Mouse (Mus musculus) CH12.LX (cell line): ENCODE data around the gene Prr5. TPM values are rescaled to one million over a fixed set of nuclear protein-coding genes. Genes with fewer than 3 reads are reported as not detected.

Experiments
- DNase-seq: peaks from one replicate; pipeline ENCODE4 v3.0.0-alpha.2; 2013; ENCODE audit errors: extremely low read depth
- H3K27ac ChIP-seq: 2 replicates; pipeline ENCODE4 v1.5.1; 2012; ENCODE audit warnings: low read depth, mild to moderate bottlenecking, control low read depth, moderate library complexity; ENCODE audit not compliant: insufficient read depth
- H3K27me3 ChIP-seq: replicated peaks from 2 replicates; pipeline ENCODE3; 2012; ENCODE audit warnings: inconsistent platforms
- H3K36me3 ChIP-seq, 2 experiments: replicated peaks in 1 of 2; 2 replicates each; pipeline versions ENCODE3 to v1.6.1; 2012; ENCODE audit warnings: inconsistent platforms in 1 of 2, low read length in 1 of 2, mild to moderate bottlenecking in 1 of 2, mixed read lengths in 1 of 2, moderate library complexity in 1 of 2; ENCODE audit not compliant: control insufficient read depth in 1 of 2, insufficient read depth in 1 of 2
- H3K4me1 ChIP-seq, 2 experiments: 2 replicates each; pipeline ENCODE4 v1.6.1; 2012; ENCODE audit warnings: inconsistent platforms in 1 of 2, moderate library complexity in 1 of 2; ENCODE audit not compliant: insufficient read depth in 2 of 2, control insufficient read depth in 1 of 2
- H3K4me2 ChIP-seq: 2 replicates; pipeline ENCODE4 v1.6.1; 2012; ENCODE audit warnings: low read depth, mild to moderate bottlenecking, control low read depth; ENCODE audit not compliant: poor library complexity, insufficient read depth, severe bottlenecking
- H3K4me3 ChIP-seq, 3 experiments: fragments of 150-350 bp in 1 of 3; sonication (generic) in 1 of 3; replicated peaks in 1 of 3; 2 replicates each; pipeline versions ENCODE3 to v1.5.1; 2011 to 2012; ENCODE audit warnings: low read depth in 2 of 3, low read length in 2 of 3, mild to moderate bottlenecking in 2 of 3, moderate library complexity in 2 of 3, control low read depth in 1 of 3, improper control_type of control experiment in 1 of 3, inconsistent platforms in 1 of 3, mixed read lengths in 1 of 3; ENCODE audit not compliant: poor library complexity in 1 of 3
- H3K79me2 ChIP-seq: replicated peaks from 2 replicates; pipeline ENCODE4 v1.6.1; 2012; ENCODE audit warnings: mild to moderate bottlenecking, moderate library complexity; ENCODE audit not compliant: control insufficient read depth, poor library complexity, insufficient read depth, severe bottlenecking; ENCODE audit errors: extremely low read depth
- H3K9ac ChIP-seq: 2 replicates; pipeline ENCODE4 v1.6.1; 2012; ENCODE audit warnings: low read depth, mild to moderate bottlenecking, control low read depth, moderate library complexity; ENCODE audit not compliant: insufficient read depth
- H3K9me3 ChIP-seq: replicated peaks from 2 replicates; pipeline ENCODE3; 2012; ENCODE audit warnings: low read length, inconsistent platforms, mixed read lengths
- BHLHE40 ChIP-seq: IDR thresholded peaks from 2 replicates; pipeline ENCODE4 v1.6.1; 2011; ENCODE audit warnings: mild to moderate bottlenecking, low read depth, low read length, improper control_type of control experiment
- E2F4 ChIP-seq: IDR thresholded peaks from 2 replicates; pipeline ENCODE4 v1.6.1; 2011; ENCODE audit warnings: low read depth, low read length, improper control_type of control experiment; ENCODE audit not compliant: insufficient replicate concordance
- ELF1 ChIP-seq: IDR thresholded peaks from 2 replicates; pipeline ENCODE4 v1.6.1; 2014; ENCODE audit warnings: low read depth, mild to moderate bottlenecking, inconsistent platforms, low read length, improper control_type of control experiment
- EP300 ChIP-seq: IDR thresholded peaks from 2 replicates; pipeline ENCODE4 v1.6.1; 2011; ENCODE audit warnings: low read length, improper control_type of control experiment
- ETS1 ChIP-seq: conservative IDR thresholded peaks from 2 replicates; pipeline ENCODE4 v1.6.1; 2012; ENCODE audit warnings: low read depth, mild to moderate bottlenecking, inconsistent platforms, low read length, improper control_type of control experiment, moderate library complexity
- GABPA ChIP-seq: IDR thresholded peaks from 2 replicates; pipeline ENCODE4 v1.6.1; 2012; ENCODE audit warnings: low read depth, low read length, improper control_type of control experiment, inconsistent platforms; ENCODE audit not compliant: insufficient replicate concordance
- HCFC1 ChIP-seq: IDR thresholded peaks from 2 replicates; pipeline ENCODE4 v1.6.1; 2012; ENCODE audit warnings: low read depth, mild to moderate bottlenecking, inconsistent platforms, low read length, improper control_type of control experiment
- IRF4 ChIP-seq: IDR thresholded peaks from 2 replicates; pipeline ENCODE4 v1.6.1; 2014; ENCODE audit warnings: low read depth, mild to moderate bottlenecking, inconsistent platforms, low read length, improper control_type of control experiment
- MAFK ChIP-seq: IDR thresholded peaks from 2 replicates; pipeline ENCODE4 v1.6.1; 2011; ENCODE audit warnings: low read length, improper control_type of control experiment; ENCODE audit not compliant: insufficient replicate concordance
- MAX ChIP-seq: IDR thresholded peaks from 2 replicates; pipeline ENCODE4 v1.6.1; 2011; ENCODE audit warnings: low read length, improper control_type of control experiment
- MYC ChIP-seq: IDR thresholded peaks from 2 replicates; pipeline ENCODE4 v1.6.1; 2011; ENCODE audit warnings: low read depth, mild to moderate bottlenecking, improper control_type of control experiment, low read length
- NRF1 ChIP-seq: IDR thresholded peaks from 2 replicates; pipeline ENCODE4 v1.6.1; 2014; ENCODE audit warnings: low read depth, mild to moderate bottlenecking, inconsistent platforms, low read length, improper control_type of control experiment, moderate library complexity
- POLR2A ChIP-seq: IDR thresholded peaks from 2 replicates; pipeline ENCODE4 v1.6.1; 2011; ENCODE audit warnings: low read depth, mild to moderate bottlenecking, improper control_type of control experiment, low read length
- POLR2AphosphoS2 ChIP-seq: IDR thresholded peaks from 2 replicates; pipeline ENCODE4 v1.6.1; 2011; ENCODE audit warnings: low read depth, low read length, improper control_type of control experiment
- TCF12 ChIP-seq: IDR thresholded peaks from 2 replicates; pipeline ENCODE4 v1.6.1; 2014; ENCODE audit warnings: low read depth, mild to moderate bottlenecking, inconsistent platforms, low read length, improper control_type of control experiment
- UBTF ChIP-seq: IDR thresholded peaks from 2 replicates; pipeline ENCODE4 v1.6.1; 2012; ENCODE audit warnings: low read depth, mild to moderate bottlenecking, inconsistent platforms, low read length, improper control_type of control experiment, moderate library complexity
- USF2 ChIP-seq: conservative IDR thresholded peaks from 2 replicates; pipeline ENCODE4 v1.6.1; 2011; ENCODE audit warnings: low read depth, low read length, improper control_type of control experiment
- ZC3H11A ChIP-seq: IDR thresholded peaks from 2 replicates; pipeline ENCODE4 v1.6.1; 2012; ENCODE audit warnings: low read depth, mild to moderate bottlenecking, inconsistent platforms, low read length, improper control_type of control experiment
- ZMIZ1 ChIP-seq: IDR thresholded peaks from 2 replicates; pipeline ENCODE4 v1.6.1; 2012; ENCODE audit warnings: low read depth, mild to moderate bottlenecking, inconsistent platforms, low read length, improper control_type of control experiment
- ZNF384 ChIP-seq: IDR thresholded peaks from 2 replicates; pipeline ENCODE4 v1.6.1; 2012; ENCODE audit warnings: low read depth, low read length, improper control_type of control experiment, inconsistent platforms
- dilution Hi-C: fragments of 300-500 bp; cut with MboI; formaldehyde crosslinking; loops from 2 replicates; pipeline ENCODE4 v1.14.3; 2020; ENCODE audit warnings: low sequenced_read_pairs; ENCODE audit not compliant: extremely low pct_unique_long_range_greater_than_20kb, extremely low pct_ligation_motif_present
- in situ Hi-C: fragments of 300-500 bp; cut with MboI; formaldehyde crosslinking; loops from 3 replicates; pipeline ENCODE4 v1.14.3; 2019; ENCODE audit warnings: low sequenced_read_pairs, low pct_ligation_motif_present, low pct_unique_long_range_greater_than_20kb, mixed read lengths
- polyA plus RNA-seq: library from polyadenylated mRNA; unstranded; fragments of >175 nt; gene quantifications from 2 replicates; pipeline ENCODE4 v1.2.1, GENCODE M21; 2012; ENCODE audit warnings: low read depth; ENCODE audit not compliant: insufficient read length
- total RNA-seq, 2 experiments: library from RNA; depleted of rRNA; stranded (reverse); fragments of 300-350 nt in 1 of 2; fragments of >200 nt in 1 of 2; gene quantifications; 2 replicates each; pipeline ENCODE4 v1.2.3; 2012 to 2014

Gene Prr5
- total and polyA plus RNA-seq, 3 experiments: 11.6 to 68.2 (median 19.7) TPM

GRCm38 (mm10) chr15:84706983-84707619 lies 37.7 kb downstream of the Prr5 start:
- H3K27ac ChIP-seq: no peak overlapping the region
- in situ Hi-C loops (no loop called here), dilution Hi-C loops (no loop called here)
- peaks cover 5 to 37% of the 10 kb centered on the region in 2 experiments for H3K4me1 ChIP-seq
- no peak for DNase-seq
- peaks cover 14 to 25% of the 10 kb centered on the region in 2 experiments for H3K36me3 ChIP-seq
- TF ChIP-seq ETS1: no peak
- TF ChIP-seq TCF12: no peak
- TF ChIP-seq POLR2A: no peak
- no peak for TF ChIP-seq IRF4
- TF ChIP-seq E2F4: no peak
- TF ChIP-seq BHLHE40: no peak
- no peak for TF ChIP-seq MAFK
- TF ChIP-seq UBTF: no peak
- H3K9ac ChIP-seq: no peak overlapping the region
- H3K9me3 ChIP-seq: peaks cover 6% of the 10 kb centered on the region
- H3K4me3 ChIP-seq: no peak overlapping the region
- H3K27me3 ChIP-seq: peaks cover 6% of the 10 kb centered on the region
- no peaks in the 10 kb centered on the region for H3K79me2 ChIP-seq
- H3K4me2 ChIP-seq: no peak overlapping the region

- TF ChIP-seq HCFC1: no peak
- TF ChIP-seq ZMIZ1: no peak
- no peak for TF ChIP-seq ZNF384
- no peak for TF ChIP-seq ELF1
- TF ChIP-seq USF2: no peak
- no peak for TF ChIP-seq GABPA
- no peak for TF ChIP-seq NRF1
- no peak for TF ChIP-seq TCF12
- TF ChIP-seq ZC3H11A: no peak
- TF ChIP-seq MAX: no peak
- TF ChIP-seq MAFK: no peak
- no peak for TF ChIP-seq EP300
- TF ChIP-seq POLR2AphosphoS2: no peak
- no peak for TF ChIP-seq MYC
- no peak for DNase-seq
- Histone ChIP-seq H3K27me3 (peaks cover 36% of the 10 kb centered on the region), H3K27ac (no peak overlapping the region), H3K36me3 (no peaks in the 10 kb centered on the region), H3K9ac (no peak overlapping the region), H3K9me3 (peaks cover 6% of the 10 kb centered on the region), H3K4me2 (no peak overlapping the region), H3K4me3 (no peak overlapping the region), H3K4me1 (no peaks in the 10 kb centered on the region), H3K79me2 (no peaks in the 10 kb centered on the region)
- in situ Hi-C loops (no loop called here), dilution Hi-C loops (no loop called here)
Measured at GRCm38 (mm10) chr15:84712566-84713405, 43.4 kb downstream of the Prr5 start.
